21 mouse cellular contexts compared by ENCODE assay signal in genomic region chr2:38614437-38614836, GRCm38 (mm10). TPM values are rescaled to one million over a fixed set of nuclear protein-coding genes. Genes with fewer than 3 reads are reported as not detected.
DNase-seq lines count a peak whose midpoint lies in the region; ATAC-seq lines count a peak whose summit lies in the region.
"Had no signal": no experiment of that assay in that cellular context is flagged by ENCODE, and none has a peak within 500 bp of the region (broad histone marks: within the 10 kb centered on the region; RNA-seq: fewer than 3 reads in every experiment).

No protein-coding gene starts in this region.

- ATAC-seq in neural tube, embryonic 14.5 days (ENCODE audit: low read depth), result peak; percentile 44; the same call in 1 of the 2 replicates
- ATAC-seq in hindbrain, embryonic 15.5 days (ENCODE audit: low FRiP score, low read depth), result 0 out of 2 replicates have a peak, but pooled peaks have one; percentile 28
- no peak for ATAC-seq in heart, embryonic 12.5 days (ENCODE audit: insufficient number of reproducible peaks, low FRiP score)
- ATAC-seq: intestine, embryonic 16.5 days; liver, embryonic 12.5 days had no signal

- H3K9me3 ChIP-seq in heart, embryonic 10.5 days, result no peaks in the 10 kb centered on the region
- H3K9me3 ChIP-seq in neural tube, embryonic 14.5 days (ENCODE audit: control insufficient read depth, low read length), result no peaks in the 10 kb centered on the region
- no peaks in the 10 kb centered on the region for H3K9me3 ChIP-seq in hindbrain, embryonic 15.5 days
- H3K9me3 ChIP-seq in heart, embryonic 12.5 days (replicated peaks), result 0 out of 2 replicates have a peak, but pooled peaks cover 4% of the 10 kb centered on the region
- H3K9me3 ChIP-seq: embryonic facial prominence, embryonic 13.5 days; limb, embryonic 10.5 days; liver, embryonic 12.5 days; megakaryocyte, embryonic 14.5 days had no signal

- no peaks in the 10 kb centered on the region for H3K27me3 ChIP-seq in heart, embryonic 10.5 days (ENCODE audit: insufficient read depth, poor library complexity, severe bottlenecking)
- H3K27me3 ChIP-seq in neural tube, embryonic 14.5 days (ENCODE audit: control insufficient read depth, insufficient read depth, low read length), result no peaks in the 10 kb centered on the region
- no peaks in the 10 kb centered on the region for H3K27me3 ChIP-seq in hindbrain, embryonic 15.5 days
- no peaks in the 10 kb centered on the region for H3K27me3 ChIP-seq in heart, embryonic 12.5 days (replicated peaks)
- H3K27me3 ChIP-seq: embryonic facial prominence, embryonic 13.5 days; liver, embryonic 12.5 days; megakaryocyte, embryonic 14.5 days had no signal

- H3K4me2 ChIP-seq in neural tube, embryonic 14.5 days (ENCODE audit: low read depth, low read length), result no peak overlapping the region
- no peak overlapping the region for H3K4me2 ChIP-seq in hindbrain, embryonic 15.5 days
- H3K4me2 ChIP-seq in heart, embryonic 12.5 days, result no peak overlapping the region
- H3K4me2 ChIP-seq: embryonic facial prominence, embryonic 13.5 days; liver, embryonic 12.5 days had no signal

- peaks cover 26% of the 10 kb centered on the region for H3K4me1 ChIP-seq in heart, embryonic 10.5 days
- H3K4me1 ChIP-seq in neural tube, embryonic 14.5 days (ENCODE audit: control insufficient read depth, insufficient read depth, low read length), result peaks cover 16% of the 10 kb centered on the region
- peaks cover 38% of the 10 kb centered on the region for H3K4me1 ChIP-seq in hindbrain, embryonic 15.5 days (replicated peaks)
- H3K4me1 ChIP-seq in heart, embryonic 12.5 days (replicated peaks), result peaks cover 46% of the 10 kb centered on the region
- H3K4me1 ChIP-seq: limb, embryonic 10.5 days had no signal

- peaks cover 43% of the 10 kb centered on the region for H3K36me3 ChIP-seq in heart, embryonic 10.5 days
- no peaks in the 10 kb centered on the region for H3K36me3 ChIP-seq in neural tube, embryonic 14.5 days (ENCODE audit: control insufficient read depth, insufficient read depth, low read length)
- peaks cover 3% of the 10 kb centered on the region; the same call in 1 of the 2 replicates for H3K36me3 ChIP-seq in hindbrain, embryonic 15.5 days
- peaks cover 36% of the 10 kb centered on the region for H3K36me3 ChIP-seq in heart, embryonic 12.5 days

- no peak overlapping the region for H3K27ac ChIP-seq in heart, embryonic 10.5 days
- H3K27ac ChIP-seq in neural tube, embryonic 14.5 days (ENCODE audit: low read depth, low read length), result no peak overlapping the region
- peak overlapping the region; percentile 41; the same call in 1 of the 2 replicates for H3K27ac ChIP-seq in hindbrain, embryonic 15.5 days (replicated peaks)
- no peak overlapping the region for H3K27ac ChIP-seq in heart, embryonic 12.5 days (ENCODE audit: poor library complexity, severe bottlenecking)
- H3K27ac ChIP-seq: embryonic facial prominence, embryonic 13.5 days; limb, embryonic 10.5 days; liver, embryonic 12.5 days had no signal

- H3K9ac ChIP-seq in neural tube, embryonic 14.5 days (replicated peaks; ENCODE audit: low read depth, low read length), result no peak overlapping the region
- H3K9ac ChIP-seq in hindbrain, embryonic 15.5 days, result no peak overlapping the region
- no peak overlapping the region for H3K9ac ChIP-seq in heart, embryonic 12.5 days
- H3K9ac ChIP-seq: embryonic facial prominence, embryonic 13.5 days; liver, embryonic 12.5 days had no signal

- H3K4me3 ChIP-seq in heart, embryonic 10.5 days, result no peak overlapping the region
- no peak overlapping the region for H3K4me3 ChIP-seq in neural tube, embryonic 14.5 days (ENCODE audit: low read depth, low read length)
- H3K4me3 ChIP-seq in hindbrain, embryonic 15.5 days, result no peak overlapping the region
- H3K4me3 ChIP-seq in heart, embryonic 12.5 days, result no peak overlapping the region
- H3K4me3 ChIP-seq: embryonic facial prominence, embryonic 13.5 days; limb, embryonic 10.5 days; liver, embryonic 12.5 days; megakaryocyte, embryonic 14.5 days had no signal

- peak; percentile 16 for DNase-seq in heart, embryonic 10.5 days (ENCODE audit: low spot score)
- no peak for DNase-seq in heart, adult 11 months
- no peak for DNase-seq in neural tube, embryonic 10.5 days (ENCODE audit: extremely low spot score, low spot score)
- DNase-seq in frontal cortex, postnatal 36 days (ENCODE audit: low spot score in 2 of 2), result no peak
- no peak for DNase-seq in cerebellum, adult 9-10 months
- DNase-seq: B cell, adult 2 months; cerebellum, adult 8-10 months; heart, postnatal 4 days; kidney, postnatal 36 days; layer of hippocampus, adult 9-11 months; lung, adult 2 months; retina, postnatal 1 day; thymus, postnatal 25 days had no signal

- WGBS in heart, embryonic 10.5 days, result 79% methylated on average over 6 of the region's 6 CpGs
- 56% methylated on average over 6 of the region's 6 CpGs for WGBS in neural tube, embryonic 14.5 days
- 45% methylated on average over 6 of the region's 6 CpGs for WGBS in hindbrain, embryonic 15.5 days
- WGBS in heart, embryonic 12.5 days, result 71% methylated on average over 6 of the region's 6 CpGs

RNA-seq across cellular contexts. Expression of gene Psmb7, which starts 29.4 kb away (rescaled TPM):
- polyA plus RNA-seq in heart, embryonic 10.5 days (2016; fragmentation: Nextera tagmentation; extraction: Ambion mirVana), result 262 and 309 TPM in 2 replicates
- polyA plus RNA-seq in neural tube, embryonic 14.5 days (2014; fragmentation: Nextera tagmentation; extraction: Ambion mirVana), result 277 and 282 TPM in 2 replicates
- polyA plus RNA-seq in hindbrain, embryonic 15.5 days (2015; fragmentation: Nextera tagmentation; extraction: Ambion mirVana), result 269 and 274 TPM in 2 replicates
- 211 and 213 TPM in 2 replicates for polyA plus RNA-seq in heart, embryonic 12.5 days (2016; fragmentation: Nextera tagmentation; extraction: Ambion mirVana)
